Mouse (Mus musculus): ENCODE data around the gene Elf4.

- no peak for TF ChIP-seq CTCF (IDR thresholded peaks at IDR 0.05; ENCODE audit: low read depth, low read length)
- TF ChIP-seq POLR2A (IDR thresholded peaks at IDR 0.05; ENCODE audit: borderline replicate concordance, low read depth, low read length) = no peak
These were observed 38.3 kb downstream of the Elf4 start for GRCm38 (mm10) chrX:48424583-48424982.

Data from bone marrow macrophage, adult 2 months (primary cell).